In the genomic region with DNA sequence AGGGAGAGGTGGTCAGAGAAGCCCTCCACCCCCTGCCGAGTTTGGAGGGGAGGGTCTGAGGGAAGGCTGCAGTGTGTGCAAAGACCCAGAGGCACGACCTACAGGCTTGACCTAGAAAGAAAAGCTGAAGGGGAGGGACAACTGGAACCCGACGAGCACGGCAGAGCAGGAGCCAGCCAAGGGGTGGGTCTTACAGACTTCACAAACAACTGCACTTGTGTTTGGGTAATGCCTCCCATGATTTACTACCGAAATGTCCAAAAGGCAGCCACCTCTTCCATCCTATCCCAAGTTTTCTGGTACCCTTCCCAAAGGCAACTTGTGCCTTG, we compare ENCODE assay signal across 9 mouse cellular contexts. TPM values are rescaled to one million over a fixed set of nuclear protein-coding genes. Genes with fewer than 3 reads are reported as not detected.
A peak's percentile ranks its signal among the peaks of the same experiment; 100 is the strongest.
DNase-seq lines count a peak whose midpoint lies in the region; ATAC-seq and TF ChIP-seq lines count a peak whose summit lies in the region.
"Had no signal": no experiment of that assay in that cellular context is flagged by ENCODE, and none has a peak within 500 bp of the region (broad histone marks: within the 10 kb centered on the region; RNA-seq: fewer than 3 reads in every experiment).

No protein-coding gene starts in this region.

- WGBS in kidney, embryonic 15.5 days = 2% methylated on average over 6 of the region's 6 CpGs
- WGBS in embryonic facial prominence, embryonic 14.5 days = 0% methylated on average over 6 of the region's 6 CpGs
- 6% methylated on average over 6 of the region's 6 CpGs for WGBS in hindbrain, postnatal 0 days
- WGBS in neural tube, embryonic 13.5 days = under 1% methylated on average over 6 of the region's 6 CpGs

- H3K4me2 ChIP-seq in kidney, embryonic 15.5 days = peak overlapping the region; percentile 52
- H3K4me2 ChIP-seq in embryonic facial prominence, embryonic 14.5 days (ENCODE audit: low read depth, low read length) = peak overlapping the region; percentile 53
- H3K4me2 ChIP-seq in hindbrain, postnatal 0 days (ENCODE audit: low read depth, low read length) = 0 out of 2 replicates have a peak overlapping the region, but pooled peaks have one; percentile 54
- H3K4me2 ChIP-seq in neural tube, embryonic 13.5 days = peak overlapping the region; percentile 46

- H3K36me3 ChIP-seq in kidney, embryonic 15.5 days = no peaks in the 10 kb centered on the region
- H3K36me3 ChIP-seq in embryonic facial prominence, embryonic 14.5 days (ENCODE audit: control insufficient read depth, insufficient read depth, low read length) = no peaks in the 10 kb centered on the region
- no peaks in the 10 kb centered on the region for H3K36me3 ChIP-seq in hindbrain, postnatal 0 days (ENCODE audit: insufficient read depth, low read length)
- no peaks in the 10 kb centered on the region for H3K36me3 ChIP-seq in neural tube, embryonic 13.5 days

- no peak overlapping the region for H3K4me3 ChIP-seq in kidney, embryonic 15.5 days (replicated peaks)
- no peak overlapping the region for H3K4me3 ChIP-seq in embryonic facial prominence, embryonic 14.5 days (ENCODE audit: low read depth, low read length)
- no peak overlapping the region; the same call in 1 of the 2 replicates for H3K4me3 ChIP-seq in hindbrain, postnatal 0 days (ENCODE audit: low read length)
- no peak overlapping the region; the same call in 1 of the 2 replicates for H3K4me3 ChIP-seq in neural tube, embryonic 13.5 days
- H3K4me3 ChIP-seq: erythroblast, embryonic 14.5 days had no signal

- no peak for DNase-seq in kidney, postnatal 10 days
- DNase-seq in embryonic facial prominence, embryonic 14.5 days (ENCODE audit: low spot score) = no peak
- DNase-seq in hindbrain, postnatal 0 days (ENCODE audit: low spot score) = no peak
- no peak for DNase-seq in ovary, adult 18-20 months (ENCODE audit: low spot score)
- DNase-seq in cerebellum, postnatal 36 days = no peak

- ATAC-seq in kidney, embryonic 15.5 days (replicated peaks; ENCODE audit: low FRiP score) = no peak
- no peak for ATAC-seq in embryonic facial prominence, embryonic 14.5 days (ENCODE audit: low read depth)
- ATAC-seq in hindbrain, postnatal 0 days = 0 out of 2 replicates have a peak, but pooled peaks have one; percentile 1
- no peak for ATAC-seq in neural tube, embryonic 13.5 days (ENCODE audit: low read depth)
- no peak for ATAC-seq in monocyte, adult 5-6 weeks (replicated peaks; ENCODE audit: insufficient number of reproducible peaks, low FRiP score, low TSS enrichment, poor library complexity, severe bottlenecking)

- TF ChIP-seq CTCF in hindbrain, postnatal 0 days (IDR thresholded peaks at IDR 0.05; ENCODE audit: low read depth) = no peak

- H3K9ac ChIP-seq in kidney, embryonic 15.5 days = no peak overlapping the region
- H3K9ac ChIP-seq in embryonic facial prominence, embryonic 14.5 days (ENCODE audit: low read depth, low read length) = no peak overlapping the region
- H3K9ac ChIP-seq in hindbrain, postnatal 0 days (replicated peaks; ENCODE audit: low read length) = no peak overlapping the region
- H3K9ac ChIP-seq in neural tube, embryonic 13.5 days = 0 out of 2 replicates have a peak overlapping the region, but pooled peaks have one; percentile 38

- no peaks in the 10 kb centered on the region for H3K9me3 ChIP-seq in kidney, embryonic 15.5 days (replicated peaks)
- no peaks in the 10 kb centered on the region for H3K9me3 ChIP-seq in embryonic facial prominence, embryonic 14.5 days (ENCODE audit: control insufficient read depth, low read length)
- no peaks in the 10 kb centered on the region for H3K9me3 ChIP-seq in hindbrain, postnatal 0 days (ENCODE audit: low read length)
- no peaks in the 10 kb centered on the region for H3K9me3 ChIP-seq in neural tube, embryonic 13.5 days

- H3K27me3 ChIP-seq in kidney, embryonic 15.5 days = peaks cover 95% of the 10 kb centered on the region
- peaks cover 56% of the 10 kb centered on the region for H3K27me3 ChIP-seq in embryonic facial prominence, embryonic 14.5 days (replicated peaks; ENCODE audit: control insufficient read depth, insufficient read depth, low read length)
- peaks cover 36% of the 10 kb centered on the region for H3K27me3 ChIP-seq in hindbrain, postnatal 0 days (ENCODE audit: insufficient read depth, low read length)
- H3K27me3 ChIP-seq in neural tube, embryonic 13.5 days = peaks cover 97% of the 10 kb centered on the region

- H3K27ac ChIP-seq in kidney, embryonic 15.5 days = no peak overlapping the region
- H3K27ac ChIP-seq in embryonic facial prominence, embryonic 14.5 days (replicated peaks; ENCODE audit: low read depth, low read length) = no peak overlapping the region
- peak overlapping the region; percentile 20; the same call in 1 of the 2 replicates for H3K27ac ChIP-seq in hindbrain, postnatal 0 days
- H3K27ac ChIP-seq in neural tube, embryonic 13.5 days (replicated peaks) = peak overlapping the region; percentile 85

- peaks cover 58% of the 10 kb centered on the region for H3K4me1 ChIP-seq in kidney, embryonic 15.5 days
- peaks cover 28% of the 10 kb centered on the region for H3K4me1 ChIP-seq in embryonic facial prominence, embryonic 14.5 days (ENCODE audit: control insufficient read depth, insufficient read depth, low read length)
- H3K4me1 ChIP-seq in hindbrain, postnatal 0 days (ENCODE audit: insufficient read depth, low read length) = peaks cover 7% of the 10 kb centered on the region; the same call in 1 of the 2 replicates
- peaks cover 92% of the 10 kb centered on the region for H3K4me1 ChIP-seq in neural tube, embryonic 13.5 days (replicated peaks)

RNA-seq across cellular contexts. Expression of gene Lmx1b, which starts 58.9 kb away (rescaled TPM):
- polyA plus RNA-seq in kidney, embryonic 15.5 days (2015; fragmentation: Nextera tagmentation; extraction: Ambion mirVana) = 1.1 and 1.2 TPM in 2 replicates
- polyA plus RNA-seq in embryonic facial prominence, embryonic 14.5 days (2014; fragmentation: Nextera tagmentation; extraction: Ambion mirVana) = 0.43 and 0.85 TPM in 2 replicates
- 17.3 and 21.1 TPM in 2 replicates for total RNA-seq in hindbrain, postnatal 0 days (2014; rRNA removed)
- 2.1 and 2.2 TPM in 2 replicates for polyA plus RNA-seq in hindbrain, postnatal 0 days (2015; fragmentation: Nextera tagmentation; extraction: Ambion mirVana)
- 9.1 and 11.1 TPM in 2 replicates for polyA plus RNA-seq in neural tube, embryonic 13.5 days (2015; fragmentation: Nextera tagmentation; extraction: Ambion mirVana)
- not detected in 3 replicates for total RNA-seq in monocyte, adult 5-6 weeks (2017)
- polyA plus RNA-seq: erythroblast, embryonic 14.5 days had no signal

Comparison
In these comparisons a context has a peak if more than half of its experiments do, and no peak if none do; other contexts are left out.
1. H3K27ac ChIP-seq: peak in hindbrain, postnatal 0 days (single experiment) and neural tube, embryonic 13.5 days (single experiment); none in kidney, embryonic 15.5 days (single experiment) and embryonic facial prominence, embryonic 14.5 days (single experiment).
2. Peak in every context shown above with its lines, with median percentiles within 50 percentile points of each other: H3K4me2 ChIP-seq.